Mouse (Mus musculus): ENCODE measurements at regions not wholly inside any gene's neighbourhood (a gene's known extent, or its start where the extent isn't known, plus 50 kb on each side); places are given as distances from the start of the nearest gene placed in this dataset.

- no peak for TF ChIP-seq MYOG (IDR thresholded peaks at IDR 0.05; ENCODE audit: control insufficient read depth in 1 of 3, insufficient read depth in 1 of 3, insufficient read length in 2 of 3, low read depth in 2 of 3)
- no peak for TF ChIP-seq POLR2A (IDR thresholded peaks at IDR 0.05; ENCODE audit: insufficient read length, low read depth)
- no peak for TF ChIP-seq TCF3 (IDR thresholded peaks at IDR 0.05; ENCODE audit: insufficient read length, low read depth)
- no peak overlapping the region for H3K4me3 ChIP-seq
Observed at GRCm38 (mm10) chr3:70216096-70216495, 208.7 kb downstream of the Otol1 start.

GRCm38 (mm10) chr3:70218757-70219360, 211.4 kb downstream of the Otol1 start:
- Histone ChIP-seq H3K4me2 (ENCODE audit: low read depth) (no peak overlapping the region), H3K27me3 (ENCODE audit: control insufficient read depth, insufficient read depth, insufficient read length) (no peaks in the 10 kb centered on the region), H3K79me2 (ENCODE audit: control insufficient read depth, insufficient read depth) (no peaks in the 10 kb centered on the region), H3ac (ENCODE audit: control insufficient read depth, insufficient read length) (no peak overlapping the region), H3K4me3 (no peak overlapping the region), H3K36me3 (ENCODE audit: control insufficient read depth, insufficient read depth) (no peaks in the 10 kb centered on the region)
- TF ChIP-seq CEBPB (IDR thresholded peaks at IDR 0.05; ENCODE audit: insufficient read depth, poor library complexity, severe bottlenecking) (no peak), SRF (IDR thresholded peaks at IDR 0.05; ENCODE audit: control insufficient read depth, insufficient read length, low read depth) (no peak), USF1 (IDR thresholded peaks at IDR 0.05; ENCODE audit: low read depth) (no peak), POLR2AphosphoS2 (IDR thresholded peaks at IDR 0.05; ENCODE audit: insufficient read length, low read depth) (no peak), MYOD1 (IDR thresholded peaks at IDR 0.05; ENCODE audit: control insufficient read depth in 1 of 3, insufficient read length in 2 of 3, low read depth in 2 of 3) (no peak), MYOG (IDR thresholded peaks at IDR 0.05; ENCODE audit: control insufficient read depth in 1 of 3, insufficient read depth in 1 of 3, insufficient read length in 2 of 3, low read depth in 2 of 3) (no peak), E2F4 (IDR thresholded peaks at IDR 0.05; ENCODE audit: insufficient read depth) (no peak), REST (IDR thresholded peaks at IDR 0.05; ENCODE audit: insufficient read depth, insufficient read length) (no peak), MAX (IDR thresholded peaks at IDR 0.05; ENCODE audit: low read depth) (no peak), TCF3 (IDR thresholded peaks at IDR 0.05; ENCODE audit: insufficient read length, low read depth) (no peak), TCF12 (IDR thresholded peaks at IDR 0.05; ENCODE audit: insufficient read depth, poor library complexity, severe bottlenecking) (no peak), POLR2A (IDR thresholded peaks at IDR 0.05; ENCODE audit: insufficient read length, low read depth) (no peak)

More at GRCm38 (mm10) chr3:70216096-70216495, 208.7 kb downstream of the Otol1 start:
- Histone ChIP-seq H3ac (ENCODE audit: control insufficient read depth, insufficient read length) (no peak overlapping the region), H3K36me3 (ENCODE audit: control insufficient read depth, insufficient read depth) (no peaks in the 10 kb centered on the region), H3K4me2 (ENCODE audit: low read depth) (no peak overlapping the region), H3K79me2 (ENCODE audit: control insufficient read depth, insufficient read depth) (no peaks in the 10 kb centered on the region), H3K27me3 (ENCODE audit: control insufficient read depth, insufficient read depth, insufficient read length) (no peaks in the 10 kb centered on the region)

GRCm38 (mm10) chr3:70223443-70224065, 216.1 kb downstream of the Otol1 start:
- Histone ChIP-seq H3ac (ENCODE audit: control insufficient read depth, insufficient read length) (no peak overlapping the region), H3K79me2 (ENCODE audit: control insufficient read depth, insufficient read depth) (no peaks in the 10 kb centered on the region), H3K36me3 (ENCODE audit: control insufficient read depth, insufficient read depth) (no peaks in the 10 kb centered on the region), H3K4me2 (ENCODE audit: low read depth) (no peak overlapping the region), H3K4me3 (no peak overlapping the region), H3K27me3 (ENCODE audit: control insufficient read depth, insufficient read depth, insufficient read length) (no peaks in the 10 kb centered on the region)
- TF ChIP-seq MAX (IDR thresholded peaks at IDR 0.05; ENCODE audit: low read depth) = no peak
- no peak for TF ChIP-seq POLR2A (IDR thresholded peaks at IDR 0.05; ENCODE audit: insufficient read length, low read depth)
- TF ChIP-seq MYOD1 (IDR thresholded peaks at IDR 0.05; ENCODE audit: control insufficient read depth in 1 of 3, insufficient read length in 2 of 3, low read depth in 2 of 3) = no peak
- TF ChIP-seq TCF3 (IDR thresholded peaks at IDR 0.05; ENCODE audit: insufficient read length, low read depth) = no peak
- no peak for TF ChIP-seq MYOG (IDR thresholded peaks at IDR 0.05; ENCODE audit: control insufficient read depth in 1 of 3, insufficient read depth in 1 of 3, insufficient read length in 2 of 3, low read depth in 2 of 3)
- TF ChIP-seq POLR2AphosphoS2 (IDR thresholded peaks at IDR 0.05; ENCODE audit: insufficient read length, low read depth) = no peak
- no peak for TF ChIP-seq E2F4 (IDR thresholded peaks at IDR 0.05; ENCODE audit: insufficient read depth)
- TF ChIP-seq REST (IDR thresholded peaks at IDR 0.05; ENCODE audit: insufficient read depth, insufficient read length) = no peak
- no peak for TF ChIP-seq TCF12 (IDR thresholded peaks at IDR 0.05; ENCODE audit: insufficient read depth, poor library complexity, severe bottlenecking)
- no peak for TF ChIP-seq SRF (IDR thresholded peaks at IDR 0.05; ENCODE audit: control insufficient read depth, insufficient read length, low read depth)
- TF ChIP-seq CEBPB (IDR thresholded peaks at IDR 0.05; ENCODE audit: insufficient read depth, poor library complexity, severe bottlenecking) = no peak
- TF ChIP-seq USF1 (IDR thresholded peaks at IDR 0.05; ENCODE audit: low read depth) = no peak

GRCm38 (mm10) chr3:70224846-70225245, 217.4 kb downstream of the Otol1 start:
- no peak overlapping the region for H3K4me2 ChIP-seq (ENCODE audit: low read depth)
- no peaks in the 10 kb centered on the region for H3K27me3 ChIP-seq (ENCODE audit: control insufficient read depth, insufficient read depth, insufficient read length)
- no peaks in the 10 kb centered on the region for H3K36me3 ChIP-seq (ENCODE audit: control insufficient read depth, insufficient read depth)
- H3K4me3 ChIP-seq = no peak overlapping the region
- H3K79me2 ChIP-seq (ENCODE audit: control insufficient read depth, insufficient read depth) = no peaks in the 10 kb centered on the region
- TF ChIP-seq CEBPB (IDR thresholded peaks at IDR 0.05; ENCODE audit: insufficient read depth, poor library complexity, severe bottlenecking) (no peak), SRF (IDR thresholded peaks at IDR 0.05; ENCODE audit: control insufficient read depth, insufficient read length, low read depth) (no peak)
- H3ac ChIP-seq (ENCODE audit: control insufficient read depth, insufficient read length) = no peak overlapping the region

GRCm38 (mm10) chr3:70227165-70227564, 219.8 kb downstream of the Otol1 start:
- no peak overlapping the region for H3ac ChIP-seq (ENCODE audit: control insufficient read depth, insufficient read length)
- H3K79me2 ChIP-seq (ENCODE audit: control insufficient read depth, insufficient read depth) = no peaks in the 10 kb centered on the region
- H3K27me3 ChIP-seq (ENCODE audit: control insufficient read depth, insufficient read depth, insufficient read length) = no peaks in the 10 kb centered on the region
- H3K4me3 ChIP-seq = no peak overlapping the region
- TF ChIP-seq MYOD1 (IDR thresholded peaks at IDR 0.05; ENCODE audit: control insufficient read depth in 1 of 3, insufficient read length in 2 of 3, low read depth in 2 of 3) (no peak), E2F4 (IDR thresholded peaks at IDR 0.05; ENCODE audit: insufficient read depth) (no peak), POLR2AphosphoS2 (IDR thresholded peaks at IDR 0.05; ENCODE audit: insufficient read length, low read depth) (no peak), POLR2A (IDR thresholded peaks at IDR 0.05; ENCODE audit: insufficient read length, low read depth) (no peak), SRF (IDR thresholded peaks at IDR 0.05; ENCODE audit: control insufficient read depth, insufficient read length, low read depth) (no peak), MAX (IDR thresholded peaks at IDR 0.05; ENCODE audit: low read depth) (no peak), MYOG (IDR thresholded peaks at IDR 0.05; ENCODE audit: control insufficient read depth in 1 of 3, insufficient read depth in 1 of 3, insufficient read length in 2 of 3, low read depth in 2 of 3) (no peak), REST (IDR thresholded peaks at IDR 0.05; ENCODE audit: insufficient read depth, insufficient read length) (no peak), TCF12 (IDR thresholded peaks at IDR 0.05; ENCODE audit: insufficient read depth, poor library complexity, severe bottlenecking) (no peak), TCF3 (IDR thresholded peaks at IDR 0.05; ENCODE audit: insufficient read length, low read depth) (no peak), USF1 (IDR thresholded peaks at IDR 0.05; ENCODE audit: low read depth) (no peak), CEBPB (IDR thresholded peaks at IDR 0.05; ENCODE audit: insufficient read depth, poor library complexity, severe bottlenecking) (no peak)
- no peak overlapping the region for H3K4me2 ChIP-seq (ENCODE audit: low read depth)
- H3K36me3 ChIP-seq (ENCODE audit: control insufficient read depth, insufficient read depth) = no peaks in the 10 kb centered on the region

Data from myocyte (in vitro differentiated cells).